Mouse (Mus musculus) right cerebral cortex, adult 18-20 months (tissue): ENCODE measurements around the gene Olfr907.

ENCODE experiments used
- DNase-seq: peaks from one replicate; pipeline ENCODE4 v3.0.0; 2022; ENCODE audit warnings: mixed read lengths

The Olfr907 gene

DNA sequence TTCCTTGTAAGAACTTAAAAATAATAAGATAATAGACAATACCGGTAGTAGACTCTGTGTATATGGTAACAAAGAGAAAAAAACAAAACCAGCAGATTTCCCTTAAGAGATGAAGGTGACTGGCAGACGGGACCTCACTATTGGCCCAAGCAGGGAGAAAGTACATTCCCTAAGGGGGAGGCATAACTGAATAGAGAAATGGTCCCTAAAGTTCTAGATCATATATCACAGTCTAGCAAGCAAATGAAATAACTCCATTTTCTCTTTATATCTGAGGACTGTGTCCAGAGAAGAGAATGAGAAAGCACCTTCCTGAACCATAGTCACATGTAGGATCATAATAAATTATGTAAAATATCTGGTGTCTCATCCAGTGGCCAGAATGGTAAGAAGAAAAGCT, at the start of gene Olfr907:
Gene Olfr907 (plus strand): TSS at position 301 of the 400 bp plus-strand sequence.
- DNase-seq: no peak

DNA sequence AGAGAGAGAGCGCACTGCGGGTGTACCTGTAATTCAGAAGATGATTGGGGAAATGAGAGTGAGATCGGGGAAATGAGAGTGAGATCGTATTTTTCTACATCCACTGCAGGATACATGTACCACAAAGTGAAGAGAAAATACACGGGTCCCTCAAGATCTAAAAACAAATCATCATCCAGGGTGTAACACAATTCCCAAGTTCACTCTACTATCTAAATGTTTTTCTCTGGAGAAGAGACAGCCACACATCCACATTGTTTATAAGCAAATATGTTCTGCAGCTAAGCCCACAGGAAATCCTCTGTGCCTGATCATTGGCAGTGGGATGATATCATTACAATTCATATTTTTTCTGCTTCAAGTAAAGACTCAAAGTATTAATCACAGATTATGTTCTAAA, 48.2 kb upstream of the Olfr907 start, which contains the start of gene Olfr902:
Gene Olfr902 (plus strand): TSS at position 301 of the 400 bp plus-strand sequence.
- no peak for DNase-seq

DNA sequence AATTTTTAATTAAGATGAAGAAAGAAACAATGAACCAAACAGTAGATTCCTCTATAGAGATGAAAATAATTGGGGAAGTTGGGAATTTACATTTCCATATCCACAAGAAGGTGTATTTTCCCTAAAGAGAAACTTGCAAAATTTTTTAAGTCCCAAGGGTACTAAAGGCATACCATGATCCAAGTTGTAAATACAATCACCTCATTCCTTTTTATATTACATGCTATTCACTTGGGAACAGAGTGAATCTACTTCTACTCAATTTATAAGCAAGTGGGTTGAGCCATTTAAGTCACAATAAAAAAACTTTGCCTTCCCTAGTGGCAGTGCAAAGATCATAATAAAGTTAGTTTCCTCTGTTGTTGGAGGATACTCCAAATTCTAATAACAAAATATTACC, 32.8 kb upstream of the Olfr907 start, which contains the start of gene Olfr904:
Gene Olfr904 (plus strand): TSS at position 301 of the 400 bp plus-strand sequence.
- DNase-seq: no peak

DNA sequence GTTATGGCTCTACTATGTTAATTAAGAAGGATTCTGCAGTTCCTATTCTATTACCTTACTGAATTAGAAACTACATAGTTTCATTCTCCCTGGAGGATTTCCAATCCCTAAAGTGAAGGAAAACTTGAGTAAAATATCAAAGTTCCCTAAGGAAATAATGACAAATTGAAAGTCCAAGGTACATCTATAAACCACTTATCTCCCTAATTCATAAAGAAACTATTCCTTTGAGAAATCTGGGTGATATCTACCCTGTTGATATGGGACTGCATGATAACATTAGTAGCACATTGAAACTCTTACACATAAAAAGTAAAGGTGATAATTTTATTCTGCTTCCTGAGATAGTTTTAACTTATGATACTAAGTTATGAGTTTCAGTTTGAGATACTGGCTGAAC, 24.8 kb upstream of the Olfr907 start, which contains the start of gene Olfr905:
Gene Olfr905 (plus strand): TSS at position 301 of the 400 bp plus-strand sequence.
- no peak for DNase-seq

DNA sequence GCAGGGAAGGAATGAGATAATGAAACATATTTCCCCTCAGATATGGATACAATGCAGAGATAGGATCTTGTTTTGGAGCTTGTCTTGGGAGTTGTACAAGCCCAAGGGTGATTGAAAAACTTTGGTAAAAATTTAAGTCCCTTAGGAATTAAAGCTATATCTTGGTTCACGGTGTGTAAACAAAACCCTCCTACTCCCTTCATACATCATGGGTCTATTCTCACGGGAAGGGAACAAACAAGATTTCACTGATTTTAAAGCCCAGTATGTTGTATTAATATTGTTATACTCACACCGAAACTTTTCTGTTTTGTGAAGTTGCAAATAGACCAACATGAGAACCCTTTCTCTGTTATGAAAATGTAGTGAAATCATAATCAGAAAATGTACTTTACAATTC, 8.8 kb upstream of the Olfr907 start, which contains the start of gene Olfr906:
Gene Olfr906 (plus strand): TSS at position 301 of the 400 bp plus-strand sequence.
- no peak for DNase-seq

DNA sequence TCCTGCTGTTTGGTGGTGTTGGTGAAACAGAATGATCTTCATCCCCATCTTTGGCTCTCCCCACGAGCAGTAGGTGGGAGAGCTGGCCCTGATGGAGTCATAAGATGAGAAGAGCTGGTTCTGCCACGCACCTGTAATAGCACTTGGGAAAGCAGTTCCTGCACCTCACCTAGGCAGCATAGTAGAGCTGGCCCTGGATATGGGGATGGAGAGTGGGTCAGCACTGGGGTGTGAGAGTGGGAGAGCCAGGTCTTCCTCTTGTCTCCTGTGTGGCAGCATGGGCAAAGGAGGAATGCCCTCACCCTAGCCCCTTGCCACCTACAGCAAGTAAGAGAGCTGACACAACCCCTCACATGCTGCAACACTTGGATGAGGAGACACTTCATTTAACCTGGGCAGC, 16.8 kb downstream of the Olfr907 start:
- DNase-seq: no peak

DNA sequence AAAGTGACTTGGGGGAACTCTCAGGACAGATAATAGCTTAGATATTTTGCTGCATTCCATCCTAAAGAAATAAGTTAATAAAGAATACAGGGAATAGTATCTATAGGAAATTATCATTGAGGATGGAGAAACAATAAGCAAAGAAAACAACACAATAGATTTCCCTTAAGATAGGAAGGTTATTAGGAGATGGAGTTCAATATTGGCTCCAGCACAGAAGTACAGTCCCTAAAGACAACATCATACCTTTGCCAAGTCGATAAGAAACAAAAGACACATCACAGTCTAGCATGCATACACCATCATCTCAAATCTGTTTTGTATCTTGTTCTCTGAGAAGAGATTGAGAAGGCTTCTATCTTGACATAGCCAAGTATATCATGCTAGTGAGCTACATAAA, 25.7 kb downstream of the Olfr907 start, which contains the start of gene Olfr911-ps1:
Gene Olfr911-ps1 (plus strand): TSS at position 301 of the 400 bp plus-strand sequence.
- no peak for DNase-seq

DNA sequence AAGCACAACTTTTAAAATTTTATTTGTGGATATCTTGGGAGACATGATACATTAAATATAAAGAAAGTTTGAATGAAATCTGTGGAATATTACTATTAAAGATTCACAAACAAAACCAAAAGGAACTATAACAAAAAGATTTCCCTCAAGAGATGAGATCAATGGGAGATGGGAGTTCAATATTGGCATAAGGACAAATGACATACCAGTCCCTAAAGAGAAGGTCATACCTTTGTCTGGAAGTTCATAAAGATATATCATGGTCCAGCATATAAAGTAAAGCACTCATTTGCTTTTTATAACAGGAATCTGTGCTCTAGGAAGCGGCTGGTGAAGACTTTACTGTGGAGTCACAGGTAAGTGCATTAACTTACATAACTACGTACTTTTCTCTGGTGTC, 41.9 kb downstream of the Olfr907 start, which contains the start of gene Olfr910:
Gene Olfr910 (plus strand): TSS at position 301 of the 400 bp plus-strand sequence.
- no peak for DNase-seq
